Comparison of ENCODE assay signal across 11 mouse cellular contexts in genomic region chr3:121635505-121635904, GRCm38 (mm10). TPM values are rescaled to one million over a fixed set of nuclear protein-coding genes. Genes with fewer than 3 reads are reported as not detected.
DNase-seq lines count a peak whose midpoint lies in the region; ATAC-seq and TF ChIP-seq lines count a peak whose summit lies in the region.
"Had no signal": no experiment of that assay in that cellular context is flagged by ENCODE, and none has a peak within 500 bp of the region (broad histone marks: within the 10 kb centered on the region; RNA-seq: fewer than 3 reads in every experiment).

No protein-coding gene starts in this region.

- intact Hi-C loops in left cerebral cortex, postnatal 14 days (cut with DNase I) = no loop called here
- intact Hi-C loops in left cerebral cortex, adult 2 months (cut with DNase I) = loop anchor here (5.0 kb wide), 1 partner anchor 52 kb away; no protein-coding TSS in a partner anchor

- no peak overlapping the region for H3K4me2 ChIP-seq in stomach, embryonic 16.5 days (ENCODE audit: low read depth, low read length)
- H3K4me2 ChIP-seq: midbrain, embryonic 12.5 days had no signal

- no peak overlapping the region for H3K4me3 ChIP-seq in left cerebral cortex, adult 2 months
- no peak overlapping the region for H3K4me3 ChIP-seq in kidney, adult 2 months (ENCODE audit: insufficient read depth, low read depth, low read length)
- no peak overlapping the region for H3K4me3 ChIP-seq in stomach, embryonic 16.5 days (replicated peaks; ENCODE audit: low read length)
- H3K4me3 ChIP-seq: midbrain, embryonic 12.5 days had no signal

- WGBS in kidney, adult 2 months = 48% methylated on average over 7 of the region's 7 CpGs
- 61% methylated on average over 7 of the region's 7 CpGs for WGBS in stomach, embryonic 16.5 days

- no peaks in the 10 kb centered on the region for H3K27me3 ChIP-seq in kidney, adult 2 months (replicated peaks; ENCODE audit: control insufficient read depth, insufficient read depth, low read length)
- no peaks in the 10 kb centered on the region for H3K27me3 ChIP-seq in stomach, embryonic 16.5 days (ENCODE audit: control insufficient read depth, insufficient read depth, low read length)
- H3K27me3 ChIP-seq: midbrain, embryonic 12.5 days had no signal

- peak; percentile 58; the same call in 1 of the 2 replicates for ATAC-seq in stomach, embryonic 16.5 days (ENCODE audit: insufficient read depth, low FRiP score)

- no peaks in the 10 kb centered on the region for H3K36me3 ChIP-seq in kidney, adult 2 months (ENCODE audit: control insufficient read depth, insufficient read depth, low read length)
- H3K36me3 ChIP-seq in stomach, embryonic 16.5 days (ENCODE audit: control insufficient read depth, insufficient read depth, low read length) = no peaks in the 10 kb centered on the region
- H3K36me3 ChIP-seq: midbrain, embryonic 12.5 days had no signal

- TF ChIP-seq POLR2A in kidney, adult 2 months (IDR thresholded peaks at IDR 0.05; ENCODE audit: low read depth, low read length) = no peak

- no peak for TF ChIP-seq CTCF in left cerebral cortex, adult 2 months (IDR thresholded peaks at IDR 0.05)
- no peak for TF ChIP-seq CTCF in kidney, adult 2 months (conservative IDR thresholded peaks at IDR 0.05; ENCODE audit: insufficient read depth, insufficient read length, low read depth, low read length)

- no peaks in the 10 kb centered on the region for H3K9me3 ChIP-seq in stomach, embryonic 16.5 days (replicated peaks; ENCODE audit: control insufficient read depth, low read length)
- H3K9me3 ChIP-seq: midbrain, embryonic 12.5 days had no signal

- DNase-seq in left cerebral cortex, postnatal 14 days (ENCODE audit: low spot score in 2 of 2) = peak; percentile 15 to 22
- no peak for DNase-seq in left cerebral cortex, adult 2 months (ENCODE audit: extremely low spot score in 1 of 2, low spot score in 2 of 2)
- DNase-seq in brain, adult 2 months (ENCODE audit: low read depth, low spot score) = peak; percentile 25
- DNase-seq in kidney, adult 2 months = peak; percentile 31
- no peak for DNase-seq in left cerebral cortex, adult 11 months (ENCODE audit: low spot score)
- no peak for DNase-seq in spleen, postnatal 14 days (ENCODE audit: low spot score in 2 of 2)

- no peak overlapping the region for H3K27ac ChIP-seq in left cerebral cortex, adult 2 months
- H3K27ac ChIP-seq in kidney, adult 2 months (ENCODE audit: insufficient read depth, low read depth, low read length) = peak overlapping the region; percentile 81
- H3K27ac ChIP-seq in stomach, embryonic 16.5 days (ENCODE audit: low read length) = peak overlapping the region; percentile 4
- H3K27ac ChIP-seq: midbrain, embryonic 12.5 days had no signal

- peaks cover 16% of the 10 kb centered on the region for H3K4me1 ChIP-seq in kidney, adult 2 months (ENCODE audit: control insufficient read depth, insufficient read depth, low read length)
- 0 out of 2 replicates have a peak, but pooled peaks cover 12% of the 10 kb centered on the region for H3K4me1 ChIP-seq in stomach, embryonic 16.5 days (ENCODE audit: control insufficient read depth, insufficient read depth, low read length)
- H3K4me1 ChIP-seq: midbrain, embryonic 12.5 days had no signal

- no peak overlapping the region for H3K9ac ChIP-seq in stomach, embryonic 16.5 days (ENCODE audit: low read length)
- H3K9ac ChIP-seq: midbrain, embryonic 12.5 days had no signal

RNA-seq across cellular contexts. Expression of gene 4930432M17Rik, which starts 35.1 kb away (rescaled TPM):
- not detected for total RNA-seq in left cerebral cortex, postnatal 14 days (2021)
- total RNA-seq in left cerebral cortex, adult 2 months (2021) = not detected
- polyA plus RNA-seq in kidney, adult 2 months (2012; rRNA removed) = not detected in 2 replicates
- not detected in 2 replicates for polyA plus RNA-seq in stomach, embryonic 16.5 days (2015; fragmentation: Nextera tagmentation; extraction: Ambion mirVana)
- total RNA-seq: left cerebral cortex, postnatal 10 days had no signal
- polyA plus RNA-seq: embryonic facial prominence, embryonic 11.5 days; heart, embryonic 16.5 days; midbrain, embryonic 12.5 days had no signal

Comparison
In these comparisons a context has a peak if more than half of its experiments do, and no peak if none do; other contexts are left out.
1. DNase-seq: peak in left cerebral cortex, postnatal 14 days (2 of 2), brain, adult 2 months (single experiment) and kidney, adult 2 months (single experiment); none in left cerebral cortex, adult 2 months (0 of 2), left cerebral cortex, adult 11 months (single experiment) and spleen, postnatal 14 days (0 of 2).